Mouse (Mus musculus) adrenal gland, adult 2 months (tissue): ENCODE measurements at regions not wholly inside any gene's neighbourhood (a gene's known extent, or its start where the extent isn't known, plus 50 kb on each side); places are given as distances from the start of the nearest gene placed in this dataset.
"Not testable (repeated sequence)": the region's sequence is repeated elsewhere in the genome, so short reads cannot be mapped to it uniquely, and the experiment has no call there.

Experiments
- DNase-seq: peaks from one replicate; pipeline ENCODE4 v3.0.0; 2021

DNA sequence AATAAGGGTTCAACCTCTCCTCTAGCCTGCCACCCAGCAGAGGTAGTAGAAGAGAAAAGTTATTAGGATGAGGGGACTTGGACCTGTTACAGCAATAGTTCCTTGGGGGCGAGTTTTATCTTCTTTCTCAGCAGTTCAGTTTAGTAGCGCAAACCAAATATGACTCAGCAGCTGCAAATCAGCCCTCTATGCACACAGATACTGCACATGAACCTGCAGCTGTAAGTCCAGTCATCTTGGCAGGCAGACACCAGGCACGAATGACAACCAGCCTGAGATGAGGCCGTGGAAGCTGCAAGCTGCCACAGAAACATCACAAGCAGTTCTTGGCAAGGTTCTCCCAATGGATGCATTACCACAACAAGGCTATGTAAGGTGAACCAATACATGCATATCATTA, 327.0 kb upstream of the Akr1e1 start:
- DNase-seq: no peak

DNA sequence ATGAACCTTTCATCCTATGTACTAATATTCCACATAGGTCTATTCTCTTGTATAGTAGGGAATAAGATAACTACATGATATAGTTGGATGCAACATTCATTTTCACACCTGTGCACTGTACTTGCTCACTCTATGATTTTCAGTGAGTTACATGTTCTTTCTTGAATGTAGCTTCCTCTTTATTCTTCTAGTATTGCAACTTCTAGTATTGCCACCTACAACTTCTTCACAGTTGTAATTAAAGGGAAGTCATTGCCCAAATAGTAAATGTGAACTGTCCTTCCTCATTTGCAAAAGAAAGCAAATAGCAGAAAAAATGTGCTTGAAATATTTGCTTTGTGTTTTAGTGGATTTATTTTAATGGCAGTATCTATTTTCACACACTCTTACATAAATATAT, 330.9 kb upstream of the Akr1e1 start:
- DNase-seq: no peak

DNA sequence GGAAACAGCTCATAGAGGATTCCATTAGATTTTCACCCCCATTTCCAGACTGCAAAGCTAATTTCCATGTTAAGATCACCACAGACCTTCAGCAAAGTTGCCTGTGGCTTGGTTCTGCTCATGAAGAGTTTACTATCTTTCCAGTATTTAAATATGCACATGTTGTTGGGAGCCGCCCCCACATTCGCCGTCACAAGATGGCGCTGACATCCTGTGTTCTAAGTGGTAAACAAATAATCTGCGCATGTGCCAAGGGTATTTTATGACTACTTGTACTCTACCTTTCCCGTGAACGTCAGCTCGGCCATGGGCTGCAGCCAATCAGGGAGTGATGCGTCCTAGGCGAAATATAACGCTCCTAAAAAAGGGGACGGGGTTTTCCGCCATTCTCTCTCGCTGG, 333.5 kb upstream of the Akr1e1 start:
- peak; percentile 31 for DNase-seq

DNA sequence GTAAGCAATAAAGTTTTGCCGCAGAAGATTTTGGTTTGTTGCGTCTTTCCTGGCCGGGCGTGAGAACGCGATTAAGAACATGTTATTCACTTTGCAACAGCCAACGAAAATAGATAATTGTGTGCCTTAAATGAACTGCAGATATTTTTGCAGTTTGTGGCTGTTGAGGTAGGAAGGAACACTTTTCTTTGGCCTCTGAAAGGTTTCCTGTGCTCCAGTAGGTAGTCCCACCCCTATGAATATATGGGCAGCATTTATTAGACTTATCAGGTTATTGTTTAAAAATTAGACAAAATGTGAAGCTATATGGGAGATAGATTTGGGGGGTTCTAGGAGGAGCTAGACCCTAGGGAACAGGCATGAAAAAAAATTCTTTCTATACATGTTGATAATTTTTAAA, 334.1 kb upstream of the Akr1e1 start:
- no peak for DNase-seq

DNA sequence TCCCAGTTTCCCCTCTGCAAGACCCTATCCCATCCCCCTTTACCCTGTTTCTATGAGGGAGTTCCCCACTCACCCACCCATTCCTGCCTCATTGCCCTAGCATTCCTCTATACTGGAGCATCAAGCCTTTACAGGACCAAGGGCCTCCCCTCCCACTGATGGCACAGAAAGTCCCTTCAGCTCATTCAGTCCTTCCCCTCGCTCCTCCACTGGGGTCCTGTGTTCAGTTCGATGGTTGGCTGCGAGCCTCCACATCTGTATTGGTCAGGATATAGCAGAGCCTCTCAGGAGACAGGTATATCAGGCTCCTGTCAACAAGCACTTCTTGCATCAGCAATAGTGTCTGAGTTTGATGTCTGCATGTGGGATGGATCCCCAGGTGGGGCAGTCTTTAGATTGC, 346.4 kb upstream of the Akr1e1 start:
- DNase-seq: no peak

DNA sequence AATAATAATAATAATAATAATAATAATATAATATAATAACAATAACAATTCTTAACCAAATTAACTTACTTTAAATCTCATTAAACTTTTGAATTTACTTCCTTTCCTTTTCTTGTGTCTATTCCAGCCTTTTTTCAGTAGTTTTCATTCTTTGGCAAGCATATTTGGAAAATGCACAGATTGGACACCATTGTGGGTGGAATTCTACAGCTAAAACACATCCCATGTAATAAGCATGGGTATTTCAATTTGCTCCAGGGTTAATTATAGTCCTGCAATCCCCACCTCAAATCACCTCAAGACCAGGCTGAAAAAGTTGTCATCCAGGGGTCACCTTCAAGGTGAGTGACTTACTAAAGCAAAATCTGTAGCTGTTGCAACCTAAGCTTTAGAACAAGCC, 355.9 kb upstream of the Akr1e1 start:
- DNase-seq: no peak

DNA sequence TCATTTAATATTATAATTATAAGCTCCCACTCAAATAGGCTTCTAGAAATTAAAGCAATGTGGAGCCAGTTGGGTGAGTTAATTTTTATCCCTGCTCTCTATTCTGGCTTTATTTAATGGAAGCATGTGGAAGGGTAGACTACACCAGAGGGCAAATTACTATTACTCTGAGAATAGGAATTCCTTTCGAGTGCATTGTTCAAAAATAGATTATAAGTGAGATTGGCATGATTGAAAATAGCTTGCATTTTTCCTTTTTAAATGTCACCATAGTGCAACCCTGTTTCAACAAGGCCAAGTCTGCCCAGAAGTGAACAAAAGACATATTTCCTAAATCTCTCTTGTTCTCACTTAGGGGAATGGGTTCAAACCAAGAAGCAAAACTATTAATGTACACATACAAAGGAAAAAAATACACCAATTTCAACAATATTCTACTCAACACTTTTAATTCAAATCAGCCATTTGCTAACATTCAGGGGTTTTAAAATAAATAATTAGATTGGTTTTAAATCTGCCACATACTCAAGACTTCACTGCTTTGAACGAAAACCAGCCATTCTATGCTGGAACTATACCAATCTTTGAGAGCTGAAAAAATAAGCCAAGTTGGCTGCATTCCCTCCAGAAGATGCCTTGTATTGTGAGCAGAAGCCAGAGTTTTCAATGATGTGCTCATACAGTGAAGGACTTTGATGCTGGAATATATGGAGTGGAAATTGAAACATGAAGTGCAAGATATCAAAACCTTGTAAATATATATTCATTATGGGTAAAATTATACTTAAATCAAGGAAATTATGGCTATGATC, 361.3 kb upstream of the Akr1e1 start:
- DNase-seq: no peak

DNA sequence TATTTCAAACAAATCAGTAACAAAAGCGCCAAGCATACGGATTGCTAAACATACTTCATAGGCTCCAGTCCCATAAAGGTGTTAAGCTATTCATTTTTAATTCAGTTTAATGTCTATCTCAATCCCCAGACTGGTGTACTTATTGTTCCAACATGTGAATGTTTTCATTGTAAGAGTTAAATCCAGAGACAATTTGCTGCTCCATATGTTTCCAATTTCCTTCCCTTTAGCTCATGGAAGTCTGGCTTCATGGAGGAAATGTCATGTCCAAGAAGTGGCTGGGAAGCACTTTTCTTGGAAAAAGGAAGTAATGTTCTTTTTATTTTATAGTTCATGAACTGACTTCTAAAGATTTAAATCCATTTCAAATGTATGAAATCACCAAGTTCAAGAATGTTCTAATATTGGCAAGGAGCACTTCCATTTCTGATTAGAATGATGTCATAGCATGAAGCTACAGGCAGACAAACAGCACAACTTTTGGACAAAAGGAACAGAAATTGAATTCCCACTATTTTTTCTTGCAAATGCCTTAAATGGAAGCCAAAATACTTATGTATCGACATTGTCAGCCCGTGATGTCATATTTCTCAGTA, 362.6 kb upstream of the Akr1e1 start:
- DNase-seq: no peak

DNA sequence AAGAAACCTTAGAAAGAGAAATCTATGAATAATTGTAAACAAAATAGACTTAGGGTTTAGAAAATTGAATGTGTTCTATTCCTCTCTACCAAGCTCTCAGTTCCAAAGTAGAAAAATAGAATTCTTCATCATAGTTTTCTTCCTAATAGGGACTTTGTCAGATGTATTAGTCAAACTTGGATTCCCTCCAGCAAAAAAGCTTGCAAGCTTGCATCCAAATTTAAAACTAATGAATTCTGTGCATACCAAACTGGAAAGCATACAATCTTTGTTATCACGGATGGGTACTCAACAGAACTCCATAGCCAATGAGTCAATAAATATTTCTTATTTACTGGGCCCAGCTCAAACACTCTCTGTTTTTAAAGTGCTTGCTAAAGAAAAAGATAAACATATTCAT, 383.9 kb upstream of the Akr1e1 start:
- no peak for DNase-seq

DNA sequence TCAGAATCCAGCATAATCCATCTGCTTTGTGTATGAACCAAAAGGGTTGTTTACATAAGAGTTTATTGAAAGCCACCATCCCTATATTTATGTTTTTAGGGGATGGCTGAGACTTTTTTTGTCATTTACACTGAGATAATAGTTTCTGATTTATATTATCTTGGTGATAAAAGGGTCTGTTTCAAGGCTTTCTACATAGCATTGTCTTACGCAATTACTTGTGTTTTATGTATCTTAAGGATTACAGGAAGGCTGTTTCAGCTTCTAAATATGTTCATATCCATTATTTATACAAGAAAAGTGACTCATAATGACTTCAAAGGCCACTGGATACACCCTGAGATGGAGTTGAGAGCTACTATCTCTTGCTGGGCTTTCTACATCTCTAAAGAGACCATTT, 399.3 kb upstream of the Akr1e1 start:
- DNase-seq: no peak

DNA sequence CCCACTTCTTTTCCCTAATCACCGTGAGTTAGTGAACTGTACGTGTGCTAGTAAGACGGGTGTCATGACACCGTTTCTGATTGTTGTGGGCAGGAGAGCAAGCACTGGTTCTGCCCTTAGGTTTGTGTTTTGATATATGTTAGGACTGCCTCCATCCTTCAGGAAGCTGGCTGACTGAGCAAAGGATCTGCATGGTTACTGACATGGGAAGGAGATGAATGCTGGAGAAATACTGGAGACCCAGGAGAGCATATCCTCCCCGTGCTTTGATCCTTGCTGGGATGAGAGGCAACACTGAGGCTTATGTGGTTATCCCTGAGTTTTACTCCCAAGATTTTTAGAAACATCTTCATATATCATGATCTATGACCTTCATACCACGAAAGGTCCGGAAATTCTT, 413.5 kb upstream of the Akr1e1 start:
- no peak for DNase-seq

DNA sequence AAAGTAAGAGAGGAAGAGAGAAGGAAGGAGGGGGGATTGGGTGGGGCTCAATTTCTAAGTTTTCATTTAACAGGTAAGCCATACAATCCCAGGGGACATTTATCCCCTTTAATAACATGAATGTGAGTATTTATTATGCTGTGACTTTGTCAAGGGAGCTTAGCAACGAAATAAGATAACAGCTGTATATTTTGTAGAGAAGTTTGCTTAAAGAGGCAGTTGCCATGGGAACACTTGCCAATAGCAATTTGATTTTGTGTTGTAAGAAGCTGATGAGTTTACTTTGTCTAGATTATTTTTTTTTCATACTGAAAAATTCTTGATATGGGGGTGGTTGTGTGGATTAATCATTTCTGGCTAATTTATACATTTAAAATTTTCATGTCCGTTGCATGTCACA, 450.9 kb upstream of the Akr1e1 start:
- DNase-seq: no peak

DNA sequence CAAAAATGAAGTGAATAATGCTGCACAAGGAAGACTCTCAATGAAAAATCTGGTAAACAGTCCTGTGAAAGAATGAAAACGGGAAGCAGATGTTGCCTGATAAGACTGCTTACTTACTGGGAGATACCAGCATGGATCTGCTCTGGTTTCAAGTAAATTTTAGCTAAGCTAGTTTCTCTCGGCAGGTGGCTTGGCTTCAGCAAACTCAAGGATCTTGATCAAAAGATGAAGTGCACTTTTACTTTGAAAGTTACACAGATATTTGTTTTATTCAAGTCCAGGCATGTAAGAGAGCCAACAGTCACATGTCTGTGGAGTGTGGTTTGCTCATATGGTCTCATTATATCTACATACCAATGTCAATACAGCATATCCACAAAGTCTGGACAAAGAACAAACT, 451.5 kb upstream of the Akr1e1 start:
- no peak for DNase-seq

DNA sequence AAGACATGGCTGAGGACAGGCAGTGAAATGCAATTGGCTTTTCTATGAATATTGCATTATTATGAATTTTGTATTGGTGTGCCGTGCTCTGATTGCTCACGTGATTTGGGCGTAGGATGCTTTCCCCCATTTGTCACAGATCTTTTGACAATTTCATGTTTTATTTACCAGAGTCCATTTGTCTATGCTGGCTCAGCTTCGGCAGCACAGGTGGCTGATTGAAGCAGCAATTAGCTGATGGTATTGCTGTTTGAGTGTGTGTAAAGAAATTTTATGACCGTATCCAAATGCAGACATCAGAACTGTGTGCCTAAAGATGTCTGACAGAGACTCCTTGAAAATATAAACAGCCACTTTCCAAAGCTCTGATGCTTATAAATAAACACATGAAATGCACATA, 498.5 kb upstream of the Akr1e1 start:
- no peak for DNase-seq

DNA sequence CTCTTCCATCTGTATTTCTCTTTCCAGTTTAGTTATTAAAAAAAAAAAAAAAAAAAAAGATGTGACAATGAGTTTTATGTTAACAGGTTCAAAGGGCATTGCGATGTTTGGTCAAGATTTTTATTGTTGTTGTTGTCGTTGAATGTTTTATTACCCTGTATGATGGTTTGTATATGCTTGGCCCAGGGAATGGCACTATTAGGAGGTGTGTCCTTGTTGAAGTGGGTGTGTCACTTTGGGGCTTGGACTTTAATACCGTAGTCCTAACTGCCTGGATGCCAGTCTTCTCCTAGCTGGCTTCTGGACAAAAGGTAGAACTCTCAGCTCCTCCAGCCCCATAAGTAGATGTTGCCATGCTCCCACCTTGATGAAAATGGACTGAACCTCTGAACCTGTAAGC, 545.9 kb upstream of the Akr1e1 start:
- no peak for DNase-seq

DNA sequence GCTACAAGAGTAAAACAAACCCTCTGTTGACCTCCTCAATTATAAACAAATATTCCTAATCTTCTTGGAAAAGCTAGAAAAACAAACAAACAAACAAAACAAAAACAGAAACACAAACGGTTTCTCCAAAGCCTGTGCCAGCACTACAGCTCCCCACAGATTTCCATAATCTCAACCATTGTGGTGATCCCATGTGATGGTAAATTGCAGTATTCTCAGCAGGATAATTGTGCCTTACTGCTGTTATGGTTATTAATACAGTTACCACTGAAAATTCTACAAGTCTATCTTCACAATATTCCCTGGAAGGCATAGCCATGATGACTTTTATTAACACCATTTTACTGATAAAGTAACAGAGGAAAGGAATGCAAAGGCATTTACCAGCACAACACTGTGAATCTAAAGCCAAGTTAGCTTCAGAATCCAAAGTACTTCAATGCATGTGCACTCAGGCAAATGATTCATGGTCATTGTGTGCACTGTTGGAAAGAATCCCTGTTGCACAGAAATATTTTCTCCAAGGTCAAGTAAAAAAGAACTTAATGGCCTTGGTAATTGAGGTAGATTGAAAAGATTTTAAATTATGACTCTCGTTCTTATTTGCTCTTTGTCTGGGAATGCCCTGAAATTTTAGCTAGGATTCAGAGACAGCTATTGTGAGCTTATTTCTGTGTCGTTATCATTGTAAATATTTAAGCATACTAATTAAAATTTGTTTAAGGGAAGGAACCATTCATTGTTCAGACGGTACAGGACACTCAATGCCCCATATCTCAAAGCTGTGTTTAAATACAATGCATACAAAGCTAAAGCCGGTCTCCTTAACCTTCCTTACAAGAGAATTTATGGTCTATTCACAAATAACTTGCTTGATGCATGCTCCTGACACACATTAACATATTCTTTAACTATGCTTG, 551.1 kb upstream of the Akr1e1 start:
- DNase-seq: peak; percentile 6

DNA sequence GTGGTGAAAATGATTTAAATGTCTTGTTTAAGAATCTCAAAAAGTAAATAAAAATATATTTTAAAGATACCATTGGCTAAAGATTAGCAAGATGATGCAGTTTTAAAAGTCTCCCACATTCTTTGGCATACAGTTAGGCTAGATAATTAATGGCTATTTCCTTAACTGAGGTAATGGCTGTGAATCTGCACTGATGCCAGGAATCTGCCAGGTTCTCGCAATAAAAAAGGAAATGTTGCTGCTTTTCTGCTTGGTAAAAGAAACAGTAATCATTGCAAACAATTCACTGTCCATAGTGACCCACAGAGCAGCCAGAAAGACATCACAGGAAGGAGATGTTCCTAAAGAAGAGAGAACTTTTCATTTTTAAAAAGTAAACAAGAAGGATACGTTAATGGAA, 557.7 kb upstream of the Akr1e1 start:
- DNase-seq: peak; percentile 34

DNA sequence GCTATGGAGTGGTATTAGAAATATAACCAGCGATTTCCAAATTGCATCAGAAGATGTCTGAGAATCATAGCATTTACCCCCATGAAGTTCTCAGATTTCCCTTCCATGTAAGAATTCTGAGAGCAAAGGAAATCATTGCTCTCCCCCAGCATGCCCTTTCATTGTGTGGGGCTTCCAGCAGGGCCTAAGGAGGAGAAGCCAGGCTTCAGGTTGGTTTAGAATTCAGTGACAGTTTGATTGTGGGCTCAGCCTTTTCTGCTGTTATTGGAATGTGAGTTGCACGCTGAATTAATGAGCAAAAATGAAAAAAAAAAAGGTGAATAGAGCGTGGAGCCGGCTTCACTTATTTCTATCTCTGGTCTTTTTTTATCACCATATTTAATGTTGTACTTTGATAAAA, 570.0 kb upstream of the Akr1e1 start:
- DNase-seq: no peak

DNA sequence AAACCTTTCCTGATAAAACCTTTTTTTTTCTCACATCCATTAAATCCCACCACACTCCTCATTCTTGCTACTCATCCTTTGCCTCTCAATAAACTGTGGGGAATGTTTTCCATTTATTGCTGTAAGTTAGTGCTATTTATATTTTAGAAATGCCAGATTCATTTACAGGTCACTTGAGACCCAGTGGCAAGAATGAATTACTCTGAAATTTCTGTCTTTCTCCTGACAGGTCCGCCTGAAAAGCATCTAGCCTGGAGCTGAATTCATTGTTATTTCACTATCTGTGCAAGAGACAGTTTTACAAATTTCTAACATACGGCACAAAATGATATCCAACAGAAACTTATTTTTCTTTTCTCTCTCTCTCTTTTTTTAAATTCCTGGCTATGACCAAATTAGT, 570.6 kb upstream of the Akr1e1 start:
- DNase-seq: no peak

DNA sequence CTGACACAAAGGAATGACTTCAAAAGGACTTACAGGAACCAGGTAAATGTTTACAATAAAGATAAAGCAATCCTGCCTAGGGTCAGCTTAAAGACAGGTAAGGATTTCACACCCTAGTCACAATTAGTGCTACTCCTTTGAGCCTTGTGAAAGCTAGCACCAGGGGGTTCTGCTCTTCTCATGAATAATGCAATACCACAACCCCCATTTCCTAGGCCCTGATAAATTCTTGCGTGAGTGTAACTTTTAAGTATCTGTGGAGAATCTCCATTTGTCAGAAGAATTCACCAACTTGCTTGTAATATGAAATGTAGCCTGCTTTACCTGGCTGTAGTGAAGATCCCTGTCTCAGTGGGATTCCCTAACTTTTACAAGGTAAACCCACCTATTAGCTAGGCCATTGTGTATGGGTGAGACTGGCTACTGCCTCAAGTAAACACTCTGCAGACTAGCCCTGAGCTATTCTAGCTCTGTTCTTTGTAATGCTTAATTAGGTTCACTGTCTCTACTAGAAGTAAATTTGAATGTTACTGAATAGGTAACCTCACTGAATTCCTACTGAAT, 576.3 kb upstream of the Akr1e1 start:
- DNase-seq: not testable (repeated sequence)

DNA sequence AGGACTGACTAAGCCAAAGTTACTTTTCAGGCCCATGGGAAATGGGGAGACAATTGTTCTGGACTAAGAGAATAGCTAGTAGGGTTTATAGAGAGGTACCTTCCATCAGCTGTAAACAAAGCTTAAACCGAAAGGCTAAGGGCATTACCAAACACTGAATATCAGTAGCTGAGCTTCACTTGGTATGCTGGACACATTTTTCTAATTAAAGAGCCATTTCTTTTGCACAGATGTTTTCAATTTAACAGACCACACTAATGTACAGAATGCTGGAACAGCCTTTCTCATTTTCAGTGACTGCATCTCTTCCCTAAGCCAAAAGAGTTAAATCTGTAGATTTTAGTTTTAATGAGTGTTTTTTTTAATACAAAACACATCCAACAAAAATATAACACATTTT, 593.8 kb upstream of the Akr1e1 start:
- DNase-seq: no peak

DNA sequence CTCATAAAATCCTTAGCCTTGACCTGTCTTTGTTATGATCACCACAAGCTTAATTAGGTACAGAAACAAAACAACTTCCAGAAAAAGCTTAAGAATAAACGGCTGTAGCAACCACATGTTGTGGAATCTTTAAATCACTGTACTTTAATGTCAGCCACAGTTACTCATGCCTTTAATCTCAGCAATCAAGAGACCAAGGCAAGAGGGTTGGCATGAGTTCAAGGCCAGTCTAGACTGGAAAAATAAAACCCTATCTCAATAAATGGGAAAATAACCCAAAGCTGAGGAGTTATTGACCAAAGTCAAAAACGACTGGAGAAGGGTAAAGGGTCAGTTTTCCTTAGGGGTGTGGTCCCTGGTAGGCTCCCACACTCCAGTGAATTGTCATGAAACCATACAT, 595.2 kb upstream of the Akr1e1 start:
- DNase-seq: peak; percentile 78

DNA sequence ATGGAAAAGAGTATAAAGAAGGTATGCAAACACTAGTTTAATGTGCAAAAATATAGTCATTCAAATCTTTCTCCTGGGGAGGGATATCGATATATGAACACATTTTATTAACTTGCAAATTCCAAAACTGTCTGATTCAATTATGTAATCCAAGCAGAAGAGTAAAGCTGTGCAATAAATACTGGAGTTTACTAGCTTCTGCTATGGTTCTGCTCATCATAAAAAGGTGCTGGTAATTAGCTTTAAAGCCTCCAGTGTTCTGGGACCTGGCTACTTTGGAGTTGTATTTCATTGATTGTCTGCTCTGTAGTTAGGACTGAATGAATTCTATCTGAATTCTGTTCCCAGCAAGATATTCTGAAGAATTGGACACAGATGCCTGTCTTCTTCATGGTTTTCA, 602.7 kb upstream of the Akr1e1 start:
- no peak for DNase-seq
